Mouse (Mus musculus): ENCODE data around the gene Olfr1318.

Gene Olfr1318

DNA sequence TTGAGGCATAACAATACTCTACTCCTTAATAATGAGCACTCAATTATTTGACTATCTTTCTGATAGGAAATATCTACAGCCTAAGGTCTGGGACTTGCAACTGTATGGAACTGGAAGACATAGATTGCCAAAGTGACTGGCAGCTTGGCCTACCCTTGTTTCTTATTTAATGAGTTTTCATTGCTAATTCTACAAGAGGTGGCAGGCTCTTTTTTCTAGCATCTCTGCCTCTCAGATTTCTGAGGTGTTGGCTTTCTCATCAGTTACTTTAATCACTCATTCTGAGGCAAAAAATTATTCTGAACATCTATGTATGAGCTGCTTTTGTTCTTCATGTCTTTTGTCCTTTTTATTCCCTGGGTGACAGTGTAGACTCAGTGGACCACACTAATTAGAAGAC is at the start of gene Olfr1318:
TSS of gene Olfr1318 (plus strand) at position 301 of the 400 bp plus-strand sequence.
- no peak for DNase-seq (ENCODE audit: low read depth in 2 of 2, low spot score in 2 of 2)

GRCm38 (mm10) chr2:112115340-112115739 is 38.7 kb upstream of the Olfr1318 start, which contains the start of gene Olfr1315-ps1:
Olfr1315-ps1 (minus strand) TSS chr2:112115440.
- no peak for DNase-seq (ENCODE audit: low read depth in 2 of 2, low spot score in 2 of 2)

- no peak for DNase-seq (ENCODE audit: low read depth in 2 of 2, low spot score in 2 of 2)
Observed at GRCm38 (mm10) chr2:112134877-112135276, 19.1 kb upstream of the Olfr1318 start, which contains the start of gene Olfr1316. Olfr1316 (minus strand) TSS chr2:112134977.

DNA sequence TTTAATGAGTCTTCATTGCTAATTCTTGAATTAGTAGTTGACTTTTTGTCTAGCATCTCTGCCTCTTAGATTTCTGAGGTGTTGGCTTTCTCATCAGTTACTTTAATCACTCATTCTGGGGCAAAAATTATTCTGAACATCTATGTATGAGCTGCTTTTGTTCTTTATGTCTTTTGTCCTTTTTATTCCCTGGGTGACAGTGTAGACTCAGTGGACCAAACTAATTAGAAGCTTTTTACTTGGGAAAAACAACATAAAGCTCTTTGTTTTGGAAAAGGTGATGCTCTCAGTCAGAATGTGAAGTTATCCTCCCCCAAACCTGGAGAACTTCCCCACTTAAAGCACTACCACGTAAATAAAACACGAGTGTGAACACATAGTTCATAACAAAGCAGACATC is 14.0 kb upstream of the Olfr1318 start, which contains the start of gene Olfr1317:
TSS of gene Olfr1317 (plus strand) at position 301 of the 400 bp plus-strand sequence.
- no peak for DNase-seq (ENCODE audit: low read depth in 2 of 2, low spot score in 2 of 2)

DNA sequence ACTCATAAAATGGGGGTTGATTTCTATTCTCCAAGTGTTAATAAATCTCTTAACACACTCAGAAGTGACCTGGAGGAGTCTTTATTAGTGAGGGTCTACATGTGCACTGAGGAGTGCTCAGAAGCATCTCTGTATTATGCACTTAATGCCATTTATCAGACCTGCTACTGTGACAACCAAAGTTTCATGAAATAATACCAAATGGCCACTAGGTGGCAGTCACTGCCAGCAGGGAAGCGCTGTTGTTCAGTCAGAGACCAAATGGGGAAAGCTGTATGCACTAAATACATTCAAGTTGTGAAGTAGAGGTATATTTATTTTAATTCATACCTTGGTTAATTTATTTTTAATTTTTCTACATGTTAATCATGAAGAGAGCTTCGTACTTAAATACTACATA is 42.9 kb downstream of the Olfr1318 start:
- peak; percentile 11 to 27 for DNase-seq (ENCODE audit: low read depth in 2 of 2, low spot score in 2 of 2)

DNA sequence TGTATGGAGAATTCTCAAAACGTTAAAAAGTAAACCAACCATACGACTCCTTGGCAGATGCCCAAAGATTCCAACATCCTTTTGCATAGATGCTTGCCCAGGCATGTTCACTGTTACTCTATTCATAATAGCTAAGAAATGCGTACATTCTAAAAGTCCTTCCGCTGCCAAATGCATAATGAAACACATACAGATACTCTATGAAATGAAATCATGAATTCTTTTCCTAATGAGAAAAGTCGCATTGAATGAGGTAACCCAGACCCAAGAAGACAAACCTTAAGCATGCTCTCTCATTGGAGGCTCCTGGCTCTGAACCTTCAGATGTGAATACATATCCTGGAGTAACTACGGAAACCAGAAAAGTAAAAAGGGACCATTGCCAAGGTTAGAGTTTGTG is 49.1 kb downstream of the Olfr1318 start:
- DNase-seq (ENCODE audit: low read depth in 2 of 2, low spot score in 2 of 2): no peak

Measured in CD8-positive naive resting alpha-beta T cell, adult 2 months (primary cell).